Comparison of ENCODE assay signal across 14 mouse cellular contexts in the genomic region with DNA sequence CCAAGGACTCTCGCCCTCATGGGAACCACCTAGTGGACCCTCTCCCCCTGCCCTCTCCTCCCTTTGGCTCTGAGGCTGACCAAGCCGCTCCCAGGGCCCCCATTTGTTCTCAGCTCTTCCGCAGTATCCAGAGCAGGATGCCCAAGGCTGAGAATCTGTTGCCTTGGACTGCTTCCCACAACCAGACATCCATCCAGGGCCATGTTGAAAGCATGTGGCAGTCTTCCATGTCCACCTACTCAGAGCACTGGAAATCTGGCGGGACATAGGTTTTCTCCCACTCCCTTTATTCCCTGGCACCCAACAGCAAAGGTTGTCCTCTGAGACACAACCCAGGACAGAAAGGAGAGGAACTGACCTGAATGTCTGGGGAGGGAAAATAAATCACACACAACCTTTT.
DNase-seq lines count a peak whose midpoint lies in the region; ATAC-seq and TF ChIP-seq lines count a peak whose summit lies in the region.
"Had no signal": no experiment of that assay in that cellular context is flagged by ENCODE, and none has a peak within 500 bp of the region (broad histone marks: within the 10 kb centered on the region; RNA-seq: fewer than 3 reads in every experiment).

No protein-coding gene starts in this region.

- H3K4me3 ChIP-seq in heart, embryonic 11.5 days (ENCODE audit: low read depth, low read length), result no peak overlapping the region
- H3K4me3 ChIP-seq in cortical plate, adult 2 months (ENCODE audit: insufficient read depth, low read length), result no peak overlapping the region
- H3K4me3 ChIP-seq: neural tube, embryonic 12.5 days had no signal

- H3K9me3 ChIP-seq in heart, embryonic 11.5 days (replicated peaks; ENCODE audit: control insufficient read depth, low read length), result no peaks in the 10 kb centered on the region
- H3K9me3 ChIP-seq: neural tube, embryonic 12.5 days had no signal

- TF ChIP-seq CTCF in cortical plate, adult 2 months (IDR thresholded peaks at IDR 0.05; ENCODE audit: extremely low read depth, insufficient read depth, low read length), result no peak

- H3K9ac ChIP-seq in heart, embryonic 11.5 days (ENCODE audit: low read depth, low read length), result no peak overlapping the region
- H3K9ac ChIP-seq: neural tube, embryonic 12.5 days had no signal

- H3K36me3 ChIP-seq in heart, embryonic 11.5 days (ENCODE audit: control insufficient read depth, insufficient read depth, low read length), result no peaks in the 10 kb centered on the region
- H3K36me3 ChIP-seq: neural tube, embryonic 12.5 days had no signal

- intact Hi-C loops in heart, postnatal 10 days (cut with DNase I), result no loop called here
- intact Hi-C loops in left cerebral cortex, postnatal 10 days (cut with DNase I), result no loop called here

- no peak for ATAC-seq in heart, embryonic 11.5 days (replicated peaks; ENCODE audit: insufficient number of reproducible peaks, low FRiP score, low TSS enrichment)
- ATAC-seq: CD4-positive, CD25-positive, alpha-beta regulatory T cell, adult 4 months; forebrain, embryonic 14.5 days; intestine, embryonic 16.5 days had no signal

- peak; percentile 2 to 3 for DNase-seq in heart, postnatal 10 days
- peak; percentile 70 to 82 for DNase-seq in cerebellum, postnatal 14 days
- DNase-seq in left cerebral cortex, postnatal 10 days (ENCODE audit: extremely low spot score in 1 of 2, low spot score in 2 of 2), result peak; percentile 31 to 34
- no peak for DNase-seq in kidney, postnatal 10 days
- no peak for DNase-seq in urinary bladder, adult 18-20 months (ENCODE audit: low spot score in 2 of 2)
- DNase-seq: adrenal gland, postnatal 25 days had no signal

- H3K4me1 ChIP-seq in heart, embryonic 11.5 days (ENCODE audit: control insufficient read depth, insufficient read depth, low read length), result no peaks in the 10 kb centered on the region
- H3K4me1 ChIP-seq in cortical plate, adult 2 months (ENCODE audit: control insufficient read depth, insufficient read depth, low read length), result 0 out of 2 replicates have a peak, but pooled peaks cover 6% of the 10 kb centered on the region
- H3K4me1 ChIP-seq: neural tube, embryonic 12.5 days had no signal

- no peaks in the 10 kb centered on the region for H3K27me3 ChIP-seq in heart, embryonic 11.5 days (ENCODE audit: control insufficient read depth, insufficient read depth, low read length)
- H3K27me3 ChIP-seq: neural tube, embryonic 12.5 days had no signal

- TF ChIP-seq POLR2A in cortical plate, adult 2 months (IDR thresholded peaks at IDR 0.05; ENCODE audit: extremely low read depth, insufficient read depth, low read length), result no peak

- 76% methylated on average over 4 of the region's 4 CpGs for WGBS in heart, embryonic 11.5 days (ENCODE audit: insufficient replicate concordance)

- H3K27ac ChIP-seq in heart, embryonic 11.5 days (ENCODE audit: low read depth, low read length), result no peak overlapping the region
- peak overlapping the region; percentile 53; the same call in 1 of the 2 replicates for H3K27ac ChIP-seq in cortical plate, adult 2 months (ENCODE audit: insufficient read depth, low read length)
- H3K27ac ChIP-seq: kidney, postnatal 0 days; neural tube, embryonic 12.5 days had no signal

- no peak overlapping the region for H3K4me2 ChIP-seq in heart, embryonic 11.5 days
- H3K4me2 ChIP-seq: liver, embryonic 11.5 days; neural tube, embryonic 12.5 days had no signal

Comparison
In these comparisons a context has a peak if more than half of its experiments do, and no peak if none do; other contexts are left out.
1. DNase-seq: peak in heart, postnatal 10 days (2 of 2), cerebellum, postnatal 14 days (2 of 2) and left cerebral cortex, postnatal 10 days (2 of 2); none in kidney, postnatal 10 days (single experiment) and urinary bladder, adult 18-20 months (0 of 2).